Mouse (Mus musculus): ENCODE data around the gene Foxq1.

Foxq1 gene

GRCm38 (mm10) chr13:31555834-31556233, at the start of gene Foxq1:
Foxq1 (plus strand) TSS chr13:31556134.
- no peak for DNase-seq (ENCODE audit: low spot score)

DNA sequence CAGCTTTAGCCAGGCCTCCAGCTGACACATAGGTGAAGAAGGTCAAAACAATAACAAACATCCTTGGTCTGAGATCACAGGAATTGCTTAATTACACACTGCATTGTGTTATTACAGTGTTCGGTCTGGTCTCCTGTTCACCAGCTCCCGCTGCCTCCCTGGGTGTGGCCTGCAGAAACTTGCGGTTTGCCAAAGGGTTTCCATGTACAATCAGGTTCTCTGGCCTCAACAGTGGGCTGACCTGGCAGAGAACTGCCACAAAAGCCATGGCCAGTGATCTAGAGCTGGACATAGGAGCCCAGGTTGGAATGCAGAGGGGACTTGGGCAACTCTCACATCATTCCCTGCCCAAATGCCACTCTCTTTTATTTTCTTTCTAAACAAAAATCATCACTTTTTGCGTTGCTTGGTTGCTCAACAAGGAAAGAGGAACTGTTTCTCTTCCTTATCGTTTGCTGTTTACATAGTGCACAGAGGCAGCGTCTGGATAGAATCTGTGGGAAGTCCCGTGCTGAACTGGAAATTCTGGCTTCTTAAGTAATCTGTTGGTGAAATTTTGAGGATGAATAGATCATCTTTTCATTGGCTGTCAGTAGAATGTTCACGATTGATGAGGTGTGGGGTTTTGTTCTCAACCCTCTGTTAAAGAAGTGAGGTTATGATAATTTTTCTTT, 49.3 kb upstream of the Foxq1 start:
- no peak for DNase-seq (ENCODE audit: low spot score)

- DNase-seq (ENCODE audit: low spot score): no peak
These were observed 40.7 kb upstream of the Foxq1 start for GRCm38 (mm10) chr13:31515261-31515660.

DNA sequence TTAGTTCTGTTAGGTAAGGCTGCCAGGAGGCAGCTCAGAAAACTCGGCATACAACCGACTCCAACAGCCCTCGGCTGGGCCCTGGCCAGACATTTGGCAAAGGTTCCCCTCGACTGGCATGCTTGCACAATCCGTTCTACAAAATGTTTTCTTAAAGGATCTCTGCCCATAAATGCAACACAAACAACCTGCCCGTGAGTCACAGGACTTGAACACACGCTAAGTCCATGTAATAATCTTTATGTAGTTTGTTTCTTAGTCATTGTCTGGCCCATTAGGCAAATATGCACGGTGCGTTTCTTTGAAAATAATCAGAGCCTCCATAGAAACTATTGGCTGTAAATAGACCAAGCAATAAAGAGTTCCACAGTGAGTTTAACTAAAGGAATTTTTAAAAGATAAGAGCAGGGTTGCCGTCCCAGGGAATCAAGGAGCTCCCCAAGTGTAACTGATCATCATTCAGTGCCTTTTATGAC, 37.5 kb upstream of the Foxq1 start:
- DNase-seq (ENCODE audit: low spot score): no peak

GRCm38 (mm10) chr13:31518971-31519370, 37.0 kb upstream of the Foxq1 start:
- no peak for DNase-seq (ENCODE audit: low spot score)

- DNase-seq (ENCODE audit: low spot score): no peak
These were observed 31.0 kb upstream of the Foxq1 start for GRCm38 (mm10) chr13:31524976-31525375.

DNA sequence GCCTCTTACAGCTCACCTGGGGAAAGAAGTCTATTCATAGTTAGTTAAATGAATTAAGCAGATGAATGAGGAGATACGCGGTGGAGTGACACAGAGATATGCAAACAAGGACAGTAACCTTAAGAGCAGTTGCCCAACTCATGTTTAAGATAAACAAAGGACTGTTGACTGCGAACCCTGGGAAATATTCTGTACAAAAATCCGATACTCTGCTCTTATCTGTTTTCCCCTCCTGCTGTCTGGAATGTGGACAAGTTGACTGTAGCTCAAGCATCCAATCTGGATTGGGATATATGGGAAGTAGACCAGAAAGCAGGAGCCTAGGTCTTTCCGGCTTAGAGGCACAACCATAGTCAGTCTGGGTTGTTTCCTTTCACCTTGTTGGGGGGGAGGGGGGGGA, 24.7 kb upstream of the Foxq1 start:
- DNase-seq (ENCODE audit: low spot score): no peak

- no peak for DNase-seq (ENCODE audit: low spot score)
These were observed 24.3 kb upstream of the Foxq1 start for GRCm38 (mm10) chr13:31531651-31532061.

DNA sequence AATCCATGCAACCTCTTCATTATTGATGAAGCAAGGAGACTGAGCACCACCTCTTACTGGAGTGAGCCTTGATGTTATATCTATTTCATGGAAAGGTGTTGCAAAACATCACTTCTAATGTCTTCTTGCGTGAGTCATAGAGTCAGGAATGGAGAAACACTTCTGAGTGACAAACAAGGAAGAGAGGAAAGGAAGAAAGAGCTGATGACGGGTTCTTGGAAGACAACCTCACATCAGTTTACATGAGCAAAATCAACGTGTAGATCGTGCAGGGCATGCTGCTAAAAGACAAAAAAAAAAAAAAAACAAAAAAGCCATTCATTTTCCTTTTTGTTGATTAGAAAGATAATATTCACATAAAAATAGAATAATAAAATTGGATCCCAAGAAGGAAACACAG, 21.2 kb upstream of the Foxq1 start:
- no peak for DNase-seq (ENCODE audit: low spot score)

GRCm38 (mm10) chr13:31543021-31543420, 12.9 kb upstream of the Foxq1 start:
- no peak for DNase-seq (ENCODE audit: low spot score)

GRCm38 (mm10) chr13:31546784-31547183, 9.2 kb upstream of the Foxq1 start:
- no peak for DNase-seq (ENCODE audit: low spot score)

DNA sequence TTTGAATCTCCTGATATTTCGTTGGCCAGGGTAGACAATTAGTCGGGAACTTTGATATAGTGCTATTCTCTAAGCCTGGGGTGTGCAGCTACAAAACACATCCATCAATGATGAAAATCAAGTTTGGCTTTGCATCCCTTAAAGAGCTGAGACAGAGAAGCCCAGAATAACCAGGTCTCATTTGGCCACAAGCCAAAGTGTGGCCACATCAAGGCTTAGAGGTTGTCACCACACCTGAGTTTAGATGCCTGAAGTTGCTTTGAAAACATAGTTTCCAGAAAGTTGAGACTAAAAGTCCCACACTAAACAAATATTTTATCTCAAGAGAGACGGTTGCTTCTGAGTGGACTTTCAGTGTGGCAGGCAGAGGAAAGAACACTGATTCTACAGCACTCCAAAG, 8.7 kb upstream of the Foxq1 start:
- DNase-seq (ENCODE audit: low spot score): no peak

DNA sequence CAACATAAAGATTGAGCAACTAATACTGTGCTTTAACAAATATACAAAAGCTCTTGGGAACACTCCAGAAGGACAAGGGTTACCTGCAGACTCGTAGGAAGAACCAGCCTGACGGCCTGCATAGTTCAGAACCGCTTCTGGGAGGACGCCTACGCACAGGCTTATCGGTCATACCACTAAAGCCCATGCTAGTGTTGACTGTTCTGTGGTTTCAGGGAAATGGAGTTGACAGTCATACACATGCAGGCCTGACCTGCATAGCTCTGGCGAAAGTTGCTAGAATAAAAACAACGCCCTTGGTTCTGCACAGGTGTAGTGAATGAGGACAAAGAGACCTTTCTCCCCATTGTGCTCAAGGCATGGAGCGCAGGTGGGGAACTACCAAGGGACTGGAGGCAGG, 8.3 kb upstream of the Foxq1 start:
- no peak for DNase-seq (ENCODE audit: low spot score)

DNA sequence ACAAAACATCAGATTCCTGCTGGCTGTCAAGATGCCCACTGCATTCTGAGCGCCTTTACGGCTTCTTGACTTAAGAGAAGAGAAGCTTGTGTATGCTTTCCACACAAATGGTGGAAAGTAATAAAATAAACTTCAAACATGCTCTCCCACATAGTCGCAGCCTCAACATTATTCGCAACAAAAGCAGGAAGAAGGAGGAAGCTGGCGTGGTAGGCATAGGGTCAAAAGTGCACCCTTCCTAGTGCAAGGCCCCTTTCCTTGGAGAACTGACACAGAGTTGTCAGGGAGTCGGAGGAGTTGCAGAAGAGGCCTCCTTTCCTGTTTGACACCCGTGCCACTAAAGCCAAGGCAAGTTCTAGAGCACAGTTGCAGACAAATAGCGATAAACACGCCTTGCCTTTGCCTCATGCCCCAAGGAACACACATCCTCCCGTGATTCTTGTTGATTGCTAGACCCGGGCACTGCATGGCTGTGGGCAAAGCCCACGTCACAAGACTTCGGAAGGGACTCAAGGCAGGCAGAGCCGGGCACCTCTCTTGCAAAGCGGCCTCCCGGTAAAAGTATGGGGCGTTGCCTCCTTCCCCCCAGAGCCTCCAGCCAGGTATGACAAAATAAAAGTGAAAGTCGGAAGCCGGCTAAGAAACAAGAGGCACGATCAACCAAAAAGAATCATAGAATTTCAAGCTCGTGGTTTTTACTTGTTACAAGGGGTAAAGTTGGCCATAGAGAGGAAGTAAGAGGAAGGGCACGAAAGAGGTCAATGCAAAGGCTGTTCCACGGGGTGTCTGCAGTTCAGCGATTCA, 1.2 kb downstream of the Foxq1 start:
- no peak for DNase-seq (ENCODE audit: low spot score)

DNA sequence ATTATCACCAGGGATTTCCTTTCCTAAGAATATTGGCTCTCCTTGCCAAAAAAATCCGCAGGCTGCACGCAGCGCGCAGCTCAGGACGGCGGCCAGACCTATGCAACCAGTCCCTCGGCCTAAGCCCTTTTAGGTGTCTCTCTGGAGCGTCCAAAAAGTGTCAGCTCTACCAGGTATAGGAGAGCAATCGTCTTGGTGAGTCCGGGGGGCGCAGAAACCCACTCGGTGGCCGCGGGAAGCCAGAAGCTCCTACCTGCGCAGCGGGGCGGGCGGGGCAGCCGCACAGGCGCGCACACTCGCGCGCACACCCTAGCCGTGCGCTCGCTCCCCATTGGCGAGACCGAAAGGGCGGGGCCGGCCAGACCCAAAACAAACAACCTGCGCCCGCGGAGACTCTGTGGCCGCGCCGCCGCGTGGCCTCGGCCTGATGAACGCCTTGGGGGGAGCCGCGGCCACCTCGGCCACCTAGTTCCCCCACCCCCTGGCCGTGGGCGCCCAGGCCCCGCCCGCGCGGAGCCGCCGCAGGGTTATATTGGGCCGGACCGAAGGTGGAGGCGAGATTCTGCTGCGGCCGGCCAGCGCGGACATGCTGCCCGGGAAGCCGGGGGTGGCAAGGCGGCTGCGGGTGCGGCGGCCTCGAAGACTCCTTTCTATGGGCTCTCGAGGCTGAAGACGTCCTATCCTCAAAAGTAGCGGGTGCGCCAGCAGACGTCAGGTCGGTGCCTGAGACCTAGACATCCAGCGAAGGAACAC, 2.0 kb downstream of the Foxq1 start:
- DNase-seq (ENCODE audit: low spot score): no peak

- DNase-seq (ENCODE audit: low spot score): no peak
These were observed 2.8 kb downstream of the Foxq1 start, which contains the start of gene A530084C06Rik for GRCm38 (mm10) chr13:31558521-31559418. A530084C06Rik (minus strand) TSS chr13:31559333.

DNA sequence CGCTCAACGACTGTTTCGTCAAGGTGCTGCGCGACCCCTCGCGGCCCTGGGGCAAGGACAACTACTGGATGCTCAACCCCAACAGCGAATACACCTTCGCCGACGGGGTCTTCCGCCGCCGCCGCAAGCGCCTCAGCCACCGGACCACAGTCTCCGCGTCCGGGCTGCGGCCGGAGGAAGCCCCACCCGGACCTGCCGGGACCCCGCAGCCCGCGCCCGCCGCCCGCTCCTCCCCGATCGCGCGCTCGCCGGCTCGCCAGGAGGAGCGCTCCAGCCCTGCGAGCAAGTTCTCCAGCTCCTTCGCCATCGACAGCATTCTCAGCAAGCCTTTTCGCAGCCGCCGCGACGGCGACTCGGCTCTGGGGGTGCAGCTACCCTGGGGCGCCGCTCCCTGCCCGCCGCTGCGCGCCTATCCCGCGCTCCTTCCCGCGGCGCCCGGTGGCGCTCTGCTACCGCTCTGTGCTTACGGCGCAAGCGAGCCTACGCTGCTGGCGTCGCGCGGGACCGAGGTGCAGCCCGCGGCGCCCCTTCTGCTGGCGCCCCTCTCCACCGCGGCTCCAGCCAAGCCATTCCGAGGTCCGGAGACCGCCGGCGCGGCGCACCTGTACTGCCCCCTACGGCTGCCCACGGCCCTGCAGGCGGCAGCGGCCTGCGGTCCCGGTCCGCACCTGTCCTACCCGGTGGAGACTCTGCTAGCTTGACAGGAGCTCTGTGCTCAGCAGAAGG, 3.6 kb downstream of the Foxq1 start:
- DNase-seq (ENCODE audit: low spot score): no peak

DNA sequence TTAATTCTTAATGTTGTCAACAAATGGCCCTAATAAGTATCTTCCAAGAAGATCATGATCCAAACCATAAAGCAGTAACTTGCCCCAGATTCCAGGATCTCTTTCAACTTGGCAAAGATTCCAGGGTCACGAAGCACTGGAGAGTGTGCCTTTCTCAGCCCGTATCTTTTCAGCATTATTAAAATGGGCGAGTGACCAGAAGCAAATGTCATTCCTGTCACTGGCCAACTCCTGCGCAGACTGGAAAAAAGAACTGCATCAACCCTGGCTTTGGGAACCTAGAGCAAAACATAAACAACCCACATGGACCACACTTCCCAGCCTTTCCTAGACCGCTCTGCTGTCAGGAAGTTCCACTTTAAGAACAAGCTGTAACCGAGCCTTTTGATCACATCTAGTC, 8.5 kb downstream of the Foxq1 start:
- DNase-seq (ENCODE audit: low spot score): no peak

DNA sequence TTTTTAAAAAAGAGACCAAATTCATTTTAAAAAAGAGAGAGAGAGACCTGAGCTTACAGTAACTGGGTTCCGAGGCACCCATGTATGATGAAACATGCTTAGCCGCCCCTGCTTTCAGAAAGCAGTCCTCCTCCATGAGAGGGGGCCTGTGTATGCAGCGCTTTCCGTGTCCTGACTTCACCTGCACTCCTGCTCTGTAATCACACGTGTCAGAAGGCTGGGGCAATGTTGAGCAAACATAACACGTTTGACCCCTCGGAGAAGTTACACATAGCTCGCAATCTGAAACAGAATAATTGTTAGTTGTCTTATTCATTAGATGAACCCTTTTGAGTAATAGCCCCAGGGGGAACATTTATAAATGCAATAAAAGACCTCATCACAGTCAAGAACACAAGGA, 11.2 kb downstream of the Foxq1 start:
- no peak for DNase-seq (ENCODE audit: low spot score)

GRCm38 (mm10) chr13:31567617-31568294, 11.8 kb downstream of the Foxq1 start:
- DNase-seq (ENCODE audit: low spot score): no peak
